Mouse (Mus musculus) ES-E14 (cell line): Measurements from ENCODE around the gene Tpbpb. TPM values are rescaled to one million over a fixed set of nuclear protein-coding genes. Genes with fewer than 3 reads are reported as not detected.
"Not testable (repeated sequence)": the region's sequence is repeated elsewhere in the genome, so short reads cannot be mapped to it uniquely, and the experiment has no call there.

ENCODE experiments used
- DNase-seq: peaks from one replicate; pipeline ENCODE4 v3.0.0-alpha.2; 2013; ENCODE audit warnings: low read depth, low spot score
- H3K27ac ChIP-seq: 2 replicates; pipeline ENCODE4 v1.5.1; 2012; ENCODE audit warnings: low read depth, mild to moderate bottlenecking, low read length, moderate library complexity, mixed read lengths; ENCODE audit not compliant: poor library complexity, insufficient read depth, severe bottlenecking
- H3K36me3 ChIP-seq: 2 replicates; pipeline ENCODE4 v1.6.1; 2012; ENCODE audit warnings: mild to moderate bottlenecking, low read length, moderate library complexity, mixed read lengths; ENCODE audit not compliant: control insufficient read depth, poor library complexity, insufficient read depth, severe bottlenecking
- H3K4me1 ChIP-seq, 2 experiments: fragments of 150-350 bp in 1 of 2; sonication (generic) in 1 of 2; 2 replicates each; pipeline ENCODE4 v1.6.1; 2012; ENCODE audit warnings: low read length in 2 of 2, mild to moderate bottlenecking in 1 of 2, mixed read lengths in 1 of 2; ENCODE audit not compliant: control insufficient read depth in 2 of 2, insufficient read depth in 2 of 2, poor library complexity in 1 of 2
- H3K4me3 ChIP-seq, 2 experiments: fragments of 150-350 bp in 1 of 2; sonication (generic) in 1 of 2; 2 replicates each; pipeline ENCODE4 v1.5.1; 2012; ENCODE audit warnings: low read length in 2 of 2, low read depth in 1 of 2, mild to moderate bottlenecking in 1 of 2, mixed read lengths in 1 of 2; ENCODE audit not compliant: insufficient read depth in 1 of 2, poor library complexity in 1 of 2, severe bottlenecking in 1 of 2
- H3K9ac ChIP-seq: 2 replicates; pipeline ENCODE4 v1.6.1; 2012; ENCODE audit warnings: low read depth, mild to moderate bottlenecking, low read length, mixed read lengths; ENCODE audit not compliant: poor library complexity, insufficient read depth, severe bottlenecking
- H3K9me3 ChIP-seq: fragments of 150-350 bp; sonication (generic); 2 replicates; pipeline ENCODE4 v1.6.1; 2012; ENCODE audit warnings: low read depth, mild to moderate bottlenecking, low read length; ENCODE audit not compliant: control insufficient read depth, insufficient read depth
- CHD2 ChIP-seq: IDR thresholded peaks from 2 replicates; pipeline ENCODE4 v1.6.1; 2014; ENCODE audit warnings: mild to moderate bottlenecking, low read depth, low read length, inconsistent platforms
- HCFC1 ChIP-seq: IDR thresholded peaks from 2 replicates; pipeline ENCODE4 v1.6.1; 2012; ENCODE audit warnings: low read length, inconsistent platforms, borderline replicate concordance; ENCODE audit not compliant: insufficient read depth
- MAFK ChIP-seq: IDR thresholded peaks from 2 replicates; pipeline ENCODE4 v1.6.1; 2014; ENCODE audit warnings: mild to moderate bottlenecking, low read depth, low read length, inconsistent platforms; ENCODE audit not compliant: insufficient read depth
- ZC3H11A ChIP-seq: IDR thresholded peaks from 2 replicates; pipeline ENCODE4 v1.6.1; 2012; ENCODE audit warnings: low read depth, mild to moderate bottlenecking, inconsistent platforms, low read length, borderline replicate concordance
- ZNF384 ChIP-seq: IDR thresholded peaks from 2 replicates; pipeline ENCODE4 v1.6.1; 2012; ENCODE audit warnings: low read depth, low read length, inconsistent platforms
- in situ Hi-C, 2 experiments: fragments of 600-800 bp; cut with MboI; formaldehyde crosslinking; loops; one replicate each; pipeline ENCODE4 v1.15.1; 2025; ENCODE audit warnings: low sequenced_read_pairs in 2 of 2, inconsistent platforms in 1 of 2; ENCODE audit not compliant: unreplicated experiment in 2 of 2
- total RNA-seq: library from RNA; depleted of rRNA; stranded (reverse); fragments of 300-350 nt; gene quantifications from 2 replicates; pipeline ENCODE4 v1.2.3, GENCODE M21; 2012; rRNA removed

Gene Tpbpb
- not detected in 2 replicates for total RNA-seq

GRCm38 (mm10) chr13:60904780-60905179 lies at the start of gene Tpbpb:
Gene Tpbpb (minus strand): TSS chr13:60904880.
- H3K4me3 ChIP-seq, in situ Hi-C loops, H3K36me3 ChIP-seq, H3K4me1 ChIP-seq, H3K27ac ChIP-seq, H3K9ac ChIP-seq, H3K9me3 ChIP-seq, DNase-seq: not testable (repeated sequence)

- DNase-seq, in situ Hi-C loops, H3K27ac ChIP-seq, H3K4me1 ChIP-seq, H3K4me3 ChIP-seq, H3K9ac ChIP-seq, H3K9me3 ChIP-seq, H3K36me3 ChIP-seq: not testable (repeated sequence)
Measured at GRCm38 (mm10) chr13:60941884-60942283, 37.2 kb upstream of the Tpbpb start, which contains the start of gene Tpbpa. Gene Tpbpa (minus strand): TSS chr13:60941984.

GRCm38 (mm10) chr13:60936500-60936901 lies 31.8 kb upstream of the Tpbpb start, which contains the start of the genes Gm49391 and Ctla2a:
Gene Gm49391 (minus strand): TSS chr13:60936571.
Gene Ctla2a (minus strand): TSS chr13:60936625.
- Histone ChIP-seq H3K36me3 (no peaks in the 10 kb centered on the region), H3K9me3 (no peaks in the 10 kb centered on the region), H3K27ac (no peak within 1 kb of the TSS), H3K4me3 (no peak within 1 kb of the TSS), H3K9ac (no peak within 1 kb of the TSS), H3K4me1 (no peaks in the 10 kb centered on the region)
- TF ChIP-seq CHD2 (no peak), ZNF384 (no peak), MAFK (no peak), ZC3H11A (no peak), HCFC1 (no peak)
- in situ Hi-C loops = no loop called here
- DNase-seq = no peak

- H3K4me3 ChIP-seq, H3K36me3 ChIP-seq, in situ Hi-C loops, H3K4me1 ChIP-seq, H3K27ac ChIP-seq, H3K9me3 ChIP-seq, H3K9ac ChIP-seq, DNase-seq: not testable (repeated sequence)
Measured at GRCm38 (mm10) chr13:60935490-60935889, 30.8 kb upstream of the Tpbpb start, which contains the start of gene Gm49393. Gene Gm49393 (minus strand): TSS chr13:60935590.

GRCm38 (mm10) chr13:60897328-60897727 lies 7.4 kb downstream of the Tpbpb start, which contains the start of gene Ctla2b:
Gene Ctla2b (minus strand): TSS chr13:60897447.
- no peaks in the 10 kb centered on the region for H3K9me3 ChIP-seq
- H3K36me3 ChIP-seq = no peaks in the 10 kb centered on the region
- no peak within 1 kb of the TSS for H3K4me3 ChIP-seq
- H3K27ac ChIP-seq = no peak within 1 kb of the TSS
- TF ChIP-seq ZC3H11A (no peak), ZNF384 (no peak), MAFK (no peak), CHD2 (no peak), HCFC1 (no peak)
- DNase-seq = no peak
- no peaks in the 10 kb centered on the region for H3K4me1 ChIP-seq
- in situ Hi-C loops = no loop called here
- no peak within 1 kb of the TSS for H3K9ac ChIP-seq

- H3K4me3 ChIP-seq, H3K9ac ChIP-seq, in situ Hi-C loops, H3K4me1 ChIP-seq, H3K9me3 ChIP-seq, H3K27ac ChIP-seq, H3K36me3 ChIP-seq, DNase-seq: not testable (repeated sequence)
Measured at GRCm38 (mm10) chr13:60896794-60897193, 7.9 kb downstream of the Tpbpb start, which contains the start of gene Gm49392. Gene Gm49392 (minus strand): TSS chr13:60896894.
